Mouse (Mus musculus): ENCODE results near the gene Rasgef1b. TPM values are rescaled to one million over a fixed set of nuclear protein-coding genes. Genes with fewer than 3 reads are reported as not detected.
A peak's percentile ranks its signal among the peaks of the same experiment; 100 is the strongest.

Gene Rasgef1b
- polyA plus RNA-seq, 1 experiment from 2014 or later, result 6.5 TPM

- no peaks in the 10 kb centered on the region for H3K4me1 ChIP-seq (ENCODE audit: control insufficient read depth, insufficient read depth, low read length)
- no peaks in the 10 kb centered on the region for H3K36me3 ChIP-seq (ENCODE audit: control insufficient read depth, insufficient read depth, low read length)
- ATAC-seq (ENCODE audit: low read depth) (no peak), DNase-seq (ENCODE audit: low spot score) (no peak)
- H3K27me3 ChIP-seq (replicated peaks; ENCODE audit: control insufficient read depth, insufficient read depth, low read length), result no peaks in the 10 kb centered on the region
- WGBS, result 72% methylated on average over 4 of the region's 4 CpGs
- no peak overlapping the region for H3K9ac ChIP-seq (ENCODE audit: low read depth, low read length)
- no peak overlapping the region for H3K4me2 ChIP-seq (ENCODE audit: low read depth, low read length)
- H3K9me3 ChIP-seq (ENCODE audit: control insufficient read depth, low read length), result no peaks in the 10 kb centered on the region
- H3K4me3 ChIP-seq (ENCODE audit: low read depth, low read length), result no peak overlapping the region
- no peak overlapping the region for H3K27ac ChIP-seq (replicated peaks; ENCODE audit: low read depth, low read length)
Observed at GRCm38 (mm10) chr5:99320783-99321182, 408.1 kb downstream of the Rasgef1b start.

DNA sequence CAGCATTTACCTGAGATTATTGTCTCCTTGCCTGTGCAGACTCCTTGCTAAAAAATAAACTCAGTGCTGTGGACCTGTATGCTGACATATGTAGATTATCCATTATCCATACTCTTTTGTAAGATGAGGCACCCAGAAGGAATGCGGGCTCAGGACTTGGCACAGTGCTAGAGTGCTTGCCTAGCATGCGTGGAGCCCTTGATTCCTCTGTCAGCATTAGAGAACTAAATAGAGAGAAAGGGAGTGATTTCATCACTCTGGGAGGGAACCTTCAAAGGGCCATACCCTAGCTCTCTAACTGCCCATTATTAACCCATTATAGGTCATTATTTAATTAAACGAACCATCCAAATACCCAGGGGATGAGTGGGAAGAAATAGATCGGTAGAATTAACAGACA, 430.9 kb downstream of the Rasgef1b start:
- DNase-seq (ENCODE audit: low spot score) (peak; percentile 13), ATAC-seq (ENCODE audit: low read depth) (no peak)
- Histone ChIP-seq H3K9ac (ENCODE audit: low read depth, low read length) (no peak overlapping the region), H3K4me2 (ENCODE audit: low read depth, low read length) (no peak overlapping the region), H3K9me3 (ENCODE audit: control insufficient read depth, low read length) (no peaks in the 10 kb centered on the region), H3K4me3 (ENCODE audit: low read depth, low read length) (no peak overlapping the region), H3K27me3 (replicated peaks; ENCODE audit: control insufficient read depth, insufficient read depth, low read length) (no peaks in the 10 kb centered on the region), H3K27ac (replicated peaks; ENCODE audit: low read depth, low read length) (no peak overlapping the region), H3K4me1 (ENCODE audit: control insufficient read depth, insufficient read depth, low read length) (no peaks in the 10 kb centered on the region), H3K36me3 (ENCODE audit: control insufficient read depth, insufficient read depth, low read length) (no peaks in the 10 kb centered on the region)
- WGBS, result 51% methylated on average over 4 of the region's 4 CpGs

DNA sequence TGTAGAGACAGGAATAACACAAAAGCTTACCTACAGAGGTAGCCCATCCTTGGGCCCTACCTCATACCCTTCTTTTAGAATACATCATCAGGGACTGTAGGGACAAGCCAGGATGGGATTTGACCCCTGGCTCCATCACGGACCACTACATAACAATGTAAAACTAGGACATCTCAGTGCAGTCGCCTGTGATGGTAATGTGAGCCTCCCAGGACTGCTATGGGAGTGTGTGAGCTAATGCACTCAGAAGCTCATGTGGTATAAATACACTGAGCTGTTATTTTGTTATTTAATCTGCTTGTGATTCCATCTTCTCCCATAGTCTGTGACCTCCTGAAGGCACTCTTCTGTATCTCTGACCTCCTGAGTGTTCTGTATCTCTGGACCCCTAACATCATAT, 432.5 kb downstream of the Rasgef1b start:
- no peaks in the 10 kb centered on the region for H3K27me3 ChIP-seq (replicated peaks; ENCODE audit: control insufficient read depth, insufficient read depth, low read length)
- H3K9ac ChIP-seq (ENCODE audit: low read depth, low read length), result no peak overlapping the region
- H3K36me3 ChIP-seq (ENCODE audit: control insufficient read depth, insufficient read depth, low read length), result no peaks in the 10 kb centered on the region
- no peaks in the 10 kb centered on the region for H3K9me3 ChIP-seq (ENCODE audit: control insufficient read depth, low read length)
- H3K4me1 ChIP-seq (ENCODE audit: control insufficient read depth, insufficient read depth, low read length), result no peaks in the 10 kb centered on the region
- DNase-seq (ENCODE audit: low spot score) (no peak), ATAC-seq (ENCODE audit: low read depth) (no peak)
- no peak overlapping the region for H3K27ac ChIP-seq (replicated peaks; ENCODE audit: low read depth, low read length)
- 57% methylated on average over 2 of the region's 2 CpGs for WGBS
- H3K4me2 ChIP-seq (ENCODE audit: low read depth, low read length), result no peak overlapping the region
- no peak overlapping the region for H3K4me3 ChIP-seq (ENCODE audit: low read depth, low read length)

DNA sequence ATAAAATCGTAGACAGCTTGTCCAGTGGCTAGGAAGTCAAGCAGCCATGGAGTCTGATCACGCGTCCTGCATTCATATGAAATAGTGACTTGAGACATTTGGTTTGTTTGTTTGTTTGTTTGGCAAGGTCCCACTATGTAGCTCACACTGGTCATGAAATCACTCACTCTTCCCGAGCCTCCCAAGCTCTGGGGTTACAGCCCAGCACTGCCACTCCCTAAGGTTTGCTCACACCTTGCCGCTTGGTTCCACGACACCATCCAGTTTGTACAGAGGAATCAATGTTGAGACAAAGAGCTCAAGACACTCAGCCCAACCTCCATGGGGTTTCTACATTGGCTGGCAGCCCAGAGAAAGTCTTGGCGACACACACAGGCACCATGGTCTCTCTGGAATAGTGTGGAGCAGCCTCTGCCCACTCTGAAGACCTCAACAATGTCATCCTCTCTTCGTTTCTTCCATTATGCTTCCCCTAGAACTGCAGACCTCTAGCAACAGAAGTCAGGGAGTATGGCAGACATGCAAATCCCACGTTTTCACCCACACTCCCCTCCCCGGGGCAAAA, 436.5 kb downstream of the Rasgef1b start:
- DNase-seq (ENCODE audit: low spot score) (no peak), ATAC-seq (ENCODE audit: low read depth) (no peak)
- Histone ChIP-seq H3K4me3 (ENCODE audit: low read depth, low read length) (no peak overlapping the region), H3K9ac (ENCODE audit: low read depth, low read length) (no peak overlapping the region), H3K36me3 (ENCODE audit: control insufficient read depth, insufficient read depth, low read length) (no peaks in the 10 kb centered on the region), H3K4me1 (ENCODE audit: control insufficient read depth, insufficient read depth, low read length) (no peaks in the 10 kb centered on the region), H3K27me3 (replicated peaks; ENCODE audit: control insufficient read depth, insufficient read depth, low read length) (no peaks in the 10 kb centered on the region), H3K9me3 (ENCODE audit: control insufficient read depth, low read length) (no peaks in the 10 kb centered on the region), H3K4me2 (ENCODE audit: low read depth, low read length) (no peak overlapping the region), H3K27ac (replicated peaks; ENCODE audit: low read depth, low read length) (no peak overlapping the region)
- 76% methylated on average over 10 of the region's 10 CpGs for WGBS

- H3K4me3 ChIP-seq (ENCODE audit: low read depth, low read length), result no peak overlapping the region
- no peaks in the 10 kb centered on the region for H3K27me3 ChIP-seq (replicated peaks; ENCODE audit: control insufficient read depth, insufficient read depth, low read length)
- H3K27ac ChIP-seq (replicated peaks; ENCODE audit: low read depth, low read length), result no peak overlapping the region
- no peak for ATAC-seq (ENCODE audit: low read depth)
- no peak overlapping the region for H3K9ac ChIP-seq (ENCODE audit: low read depth, low read length)
- H3K9me3 ChIP-seq (ENCODE audit: control insufficient read depth, low read length), result no peaks in the 10 kb centered on the region
- no peaks in the 10 kb centered on the region for H3K36me3 ChIP-seq (ENCODE audit: control insufficient read depth, insufficient read depth, low read length)
- 74% methylated on average over 12 of the region's 12 CpGs for WGBS
- no peaks in the 10 kb centered on the region for H3K4me1 ChIP-seq (ENCODE audit: control insufficient read depth, insufficient read depth, low read length)
- no peak overlapping the region for H3K4me2 ChIP-seq (ENCODE audit: low read depth, low read length)
- no peak for DNase-seq (ENCODE audit: low spot score)
Observed at GRCm38 (mm10) chr5:99291084-99291830, 437.6 kb downstream of the Rasgef1b start.

DNA sequence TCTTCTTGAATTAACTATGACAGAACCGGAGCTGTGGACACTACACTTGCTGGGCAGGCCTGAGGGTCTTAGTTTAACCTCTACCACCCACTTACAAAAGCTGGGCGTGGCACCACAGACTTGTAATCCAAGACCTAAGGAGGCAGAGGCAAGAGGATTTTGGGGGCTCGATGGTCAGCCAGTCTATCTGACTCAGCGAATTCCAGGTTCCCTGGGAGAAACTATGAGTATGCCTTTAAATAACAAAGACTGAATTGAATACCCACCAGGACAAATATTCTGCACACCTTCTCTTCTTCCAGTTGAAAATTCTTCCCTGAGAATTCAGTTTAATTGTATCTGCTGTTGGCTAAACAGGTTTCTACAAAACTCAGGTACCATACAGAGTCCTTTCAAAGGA, 440.6 kb downstream of the Rasgef1b start:
- no peak overlapping the region for H3K4me3 ChIP-seq (ENCODE audit: low read depth, low read length)
- no peaks in the 10 kb centered on the region for H3K9me3 ChIP-seq (ENCODE audit: control insufficient read depth, low read length)
- no peak overlapping the region for H3K4me2 ChIP-seq (ENCODE audit: low read depth, low read length)
- no peaks in the 10 kb centered on the region for H3K27me3 ChIP-seq (replicated peaks; ENCODE audit: control insufficient read depth, insufficient read depth, low read length)
- no peak overlapping the region for H3K27ac ChIP-seq (replicated peaks; ENCODE audit: low read depth, low read length)
- ATAC-seq (ENCODE audit: low read depth), result no peak
- no peaks in the 10 kb centered on the region for H3K4me1 ChIP-seq (ENCODE audit: control insufficient read depth, insufficient read depth, low read length)
- no peaks in the 10 kb centered on the region for H3K36me3 ChIP-seq (ENCODE audit: control insufficient read depth, insufficient read depth, low read length)
- 71% methylated on average over 4 of the region's 4 CpGs for WGBS
- no peak for DNase-seq (ENCODE audit: low spot score)
- no peak overlapping the region for H3K9ac ChIP-seq (ENCODE audit: low read depth, low read length)

DNA sequence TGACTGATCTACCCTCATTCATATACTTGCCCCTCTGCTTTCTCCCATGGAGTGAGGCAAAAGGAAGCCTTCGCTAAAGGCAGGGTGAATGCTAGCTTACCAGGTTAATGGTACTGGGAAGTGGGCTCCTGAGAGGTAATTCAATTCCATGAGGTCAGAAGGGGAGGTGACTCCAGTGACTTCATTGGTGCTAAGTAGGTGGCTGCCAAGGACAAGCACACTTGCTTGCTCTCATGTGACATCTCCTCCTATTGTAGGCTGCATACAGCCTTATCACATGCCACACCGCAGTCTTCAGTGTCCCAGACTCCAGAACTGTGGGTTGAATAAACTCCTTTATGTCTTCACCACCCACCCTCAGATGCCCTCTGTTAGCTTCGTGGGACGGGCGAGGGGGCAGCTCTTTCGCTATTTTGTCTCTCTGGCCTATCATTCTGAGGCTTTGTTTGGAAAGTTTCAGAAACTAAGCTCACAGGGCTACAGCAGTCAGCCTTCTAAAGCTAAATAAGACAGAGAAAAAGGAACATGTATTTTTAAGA, 441.1 kb downstream of the Rasgef1b start:
- Histone ChIP-seq H3K9me3 (ENCODE audit: control insufficient read depth, low read length) (no peaks in the 10 kb centered on the region), H3K27me3 (replicated peaks; ENCODE audit: control insufficient read depth, insufficient read depth, low read length) (no peaks in the 10 kb centered on the region), H3K4me3 (ENCODE audit: low read depth, low read length) (no peak overlapping the region), H3K4me1 (ENCODE audit: control insufficient read depth, insufficient read depth, low read length) (no peaks in the 10 kb centered on the region), H3K4me2 (ENCODE audit: low read depth, low read length) (no peak overlapping the region), H3K9ac (ENCODE audit: low read depth, low read length) (no peak overlapping the region), H3K27ac (replicated peaks; ENCODE audit: low read depth, low read length) (no peak overlapping the region), H3K36me3 (ENCODE audit: control insufficient read depth, insufficient read depth, low read length) (no peaks in the 10 kb centered on the region)
- ATAC-seq (ENCODE audit: low read depth) (no peak), DNase-seq (ENCODE audit: low spot score) (no peak)
- 85% methylated on average over 6 of the region's 6 CpGs for WGBS

- no peak overlapping the region for H3K27ac ChIP-seq (replicated peaks; ENCODE audit: low read depth, low read length)
- DNase-seq (ENCODE audit: low spot score) (no peak), ATAC-seq (ENCODE audit: low read depth) (no peak)
- no peaks in the 10 kb centered on the region for H3K4me1 ChIP-seq (ENCODE audit: control insufficient read depth, insufficient read depth, low read length)
- H3K9ac ChIP-seq (ENCODE audit: low read depth, low read length), result no peak overlapping the region
- H3K27me3 ChIP-seq (replicated peaks; ENCODE audit: control insufficient read depth, insufficient read depth, low read length), result no peaks in the 10 kb centered on the region
- H3K4me2 ChIP-seq (ENCODE audit: low read depth, low read length), result no peak overlapping the region
- H3K9me3 ChIP-seq (ENCODE audit: control insufficient read depth, low read length), result no peaks in the 10 kb centered on the region
- H3K4me3 ChIP-seq (ENCODE audit: low read depth, low read length), result no peak overlapping the region
- 88% methylated on average over 6 of the region's 6 CpGs for WGBS
- no peaks in the 10 kb centered on the region for H3K36me3 ChIP-seq (ENCODE audit: control insufficient read depth, insufficient read depth, low read length)
Observed at GRCm38 (mm10) chr5:99286575-99286974, 442.3 kb downstream of the Rasgef1b start.

GRCm38 (mm10) chr5:99286024-99286423, 442.8 kb downstream of the Rasgef1b start:
- Histone ChIP-seq H3K4me2 (ENCODE audit: low read depth, low read length) (no peak overlapping the region), H3K9me3 (ENCODE audit: control insufficient read depth, low read length) (no peaks in the 10 kb centered on the region), H3K36me3 (ENCODE audit: control insufficient read depth, insufficient read depth, low read length) (no peaks in the 10 kb centered on the region), H3K27ac (replicated peaks; ENCODE audit: low read depth, low read length) (no peak overlapping the region), H3K9ac (ENCODE audit: low read depth, low read length) (no peak overlapping the region), H3K27me3 (replicated peaks; ENCODE audit: control insufficient read depth, insufficient read depth, low read length) (no peaks in the 10 kb centered on the region), H3K4me1 (ENCODE audit: control insufficient read depth, insufficient read depth, low read length) (no peaks in the 10 kb centered on the region), H3K4me3 (ENCODE audit: low read depth, low read length) (no peak overlapping the region)
- ATAC-seq (ENCODE audit: low read depth) (no peak), DNase-seq (ENCODE audit: low spot score) (no peak)
- WGBS, result 91% methylated on average over 6 of the region's 6 CpGs
